Mouse (Mus musculus) adrenal gland, postnatal 25 days (tissue): ENCODE data around the gene Piwil4. TPM values are rescaled to one million over a fixed set of nuclear protein-coding genes. Genes with fewer than 3 reads are reported as not detected.
A peak's percentile ranks its signal among the peaks of the same experiment; 100 is the strongest.
"Not testable (repeated sequence)": the region's sequence is repeated elsewhere in the genome, so short reads cannot be mapped to it uniquely, and the experiment has no call there.

ENCODE experiments used
- DNase-seq: peaks from one replicate; pipeline ENCODE4 v3.0.0; 2021; ENCODE audit warnings: mixed read lengths
- total RNA-seq: library from RNA; stranded (reverse); gene quantifications from 2 replicates; pipeline ENCODE4 v1.2.3, GENCODE M21; 2021

The Piwil4 gene
- total RNA-seq, 1 experiment from 2014 or later = 0.12 TPM

GRCm38 (mm10) chr9:14726005-14726404 lies 14.5 kb downstream of the Piwil4 start:
- DNase-seq = no peak

DNA sequence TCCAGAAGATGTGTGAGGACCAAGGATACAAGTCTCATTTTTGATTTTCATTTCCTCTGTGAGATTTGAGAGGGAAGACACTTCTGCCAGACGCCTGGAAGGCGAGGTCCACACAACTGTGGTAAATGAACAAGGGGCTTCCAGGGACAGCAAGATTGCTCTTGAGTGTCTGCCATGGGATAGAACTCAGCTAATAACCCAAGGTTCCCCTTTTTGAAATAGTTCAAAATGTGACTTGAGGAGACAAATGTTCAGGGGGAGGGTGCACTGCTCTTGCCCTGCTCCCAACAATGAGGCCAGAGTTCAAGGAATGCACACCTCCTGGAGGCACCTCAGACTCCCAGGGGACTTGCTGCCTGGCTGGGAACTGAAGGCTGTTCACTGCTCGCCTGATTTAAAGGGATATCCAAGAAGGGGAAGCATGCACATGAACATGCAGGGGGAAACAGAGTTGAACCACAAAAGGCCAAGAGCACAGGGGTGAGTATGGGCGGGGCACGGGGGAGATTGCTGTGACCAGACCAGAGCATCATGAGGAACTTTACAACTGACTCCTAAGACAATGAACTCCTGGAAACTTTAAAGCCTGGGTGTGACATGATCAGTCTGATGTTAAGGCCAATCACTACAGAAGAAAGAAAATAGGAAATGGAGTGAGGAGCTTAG lies 15.6 kb downstream of the Piwil4 start:
- peak; percentile 11 for DNase-seq

GRCm38 (mm10) chr9:14721610-14722009 lies 18.9 kb downstream of the Piwil4 start:
- no peak for DNase-seq

GRCm38 (mm10) chr9:14720384-14720783 lies 20.1 kb downstream of the Piwil4 start:
- DNase-seq = no peak

DNA sequence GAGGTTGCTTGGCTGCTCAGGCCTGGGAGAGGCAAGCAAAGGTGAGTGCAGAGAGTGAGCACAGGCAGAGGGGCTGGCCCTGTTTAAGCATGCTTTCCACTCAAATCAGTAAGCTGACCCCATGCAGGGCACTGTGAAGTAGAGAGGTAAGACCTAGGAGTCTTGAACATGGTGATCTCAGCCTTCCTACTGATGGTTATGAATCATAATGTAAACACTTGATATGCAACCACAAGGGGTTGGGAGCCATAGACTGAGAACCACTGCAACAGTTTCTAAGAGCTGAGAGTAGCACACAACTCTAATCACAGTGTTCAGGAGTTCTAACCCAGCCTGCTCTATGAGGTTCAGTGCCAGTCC lies 22.2 kb downstream of the Piwil4 start:
- DNase-seq = no peak

DNA sequence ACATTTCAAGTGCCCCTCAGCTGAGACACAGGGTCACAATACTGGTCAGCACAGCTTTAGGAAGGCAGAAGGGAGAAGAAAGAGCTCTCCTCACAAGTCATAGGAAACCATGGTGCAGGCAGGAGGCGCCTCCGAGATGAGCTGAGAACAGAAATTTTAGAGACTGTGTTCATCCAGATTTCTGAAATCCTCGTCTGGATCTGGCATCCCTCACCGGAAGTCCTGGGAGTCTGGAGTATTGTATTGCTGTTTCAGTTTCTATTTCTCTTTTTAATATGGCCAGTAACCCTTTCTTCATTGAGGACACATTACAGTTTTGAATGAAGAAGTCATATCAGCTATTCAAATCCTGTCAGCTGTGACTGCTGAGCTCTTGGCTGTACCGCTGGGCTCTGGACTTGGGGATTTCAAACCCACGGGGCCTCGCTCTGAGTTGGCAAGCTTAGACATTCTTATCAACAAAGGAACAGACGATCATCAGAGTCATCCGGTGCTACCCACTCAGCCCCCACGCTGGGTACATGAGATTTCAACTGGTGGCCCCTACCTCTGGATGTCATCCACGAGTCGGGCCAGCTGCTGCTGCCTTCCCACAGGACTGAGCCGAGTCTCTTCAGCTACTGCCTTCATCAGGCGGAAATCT lies 22.7 kb downstream of the Piwil4 start:
- no peak for DNase-seq

DNA sequence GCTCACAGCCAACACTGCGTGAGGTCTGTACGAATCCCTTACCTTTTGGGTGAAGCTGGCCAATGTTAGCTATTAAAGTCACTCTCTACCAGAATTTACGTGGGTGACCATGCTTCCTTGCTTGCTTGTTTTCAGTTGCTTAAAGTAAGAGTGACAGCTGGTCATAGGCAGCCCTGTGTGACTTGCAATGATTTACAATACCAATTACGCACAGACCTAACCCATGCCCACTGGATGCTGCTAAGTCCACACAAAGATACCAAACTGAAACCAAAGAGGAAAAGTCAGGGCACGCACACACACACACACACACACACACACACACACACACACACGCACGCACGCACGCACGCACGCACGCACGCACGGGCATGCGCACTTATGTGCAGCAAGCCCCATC lies 25.3 kb downstream of the Piwil4 start:
- no peak for DNase-seq

- DNase-seq = no peak
These were observed 29.6 kb downstream of the Piwil4 start for GRCm38 (mm10) chr9:14710910-14711309.

- no peak for DNase-seq
These were observed 35.0 kb downstream of the Piwil4 start for GRCm38 (mm10) chr9:14705321-14706162.

GRCm38 (mm10) chr9:14700795-14701194 lies 39.7 kb downstream of the Piwil4 start:
- DNase-seq = not testable (repeated sequence)

- DNase-seq = no peak
These were observed 41.3 kb downstream of the Piwil4 start for GRCm38 (mm10) chr9:14699288-14699640.

DNA sequence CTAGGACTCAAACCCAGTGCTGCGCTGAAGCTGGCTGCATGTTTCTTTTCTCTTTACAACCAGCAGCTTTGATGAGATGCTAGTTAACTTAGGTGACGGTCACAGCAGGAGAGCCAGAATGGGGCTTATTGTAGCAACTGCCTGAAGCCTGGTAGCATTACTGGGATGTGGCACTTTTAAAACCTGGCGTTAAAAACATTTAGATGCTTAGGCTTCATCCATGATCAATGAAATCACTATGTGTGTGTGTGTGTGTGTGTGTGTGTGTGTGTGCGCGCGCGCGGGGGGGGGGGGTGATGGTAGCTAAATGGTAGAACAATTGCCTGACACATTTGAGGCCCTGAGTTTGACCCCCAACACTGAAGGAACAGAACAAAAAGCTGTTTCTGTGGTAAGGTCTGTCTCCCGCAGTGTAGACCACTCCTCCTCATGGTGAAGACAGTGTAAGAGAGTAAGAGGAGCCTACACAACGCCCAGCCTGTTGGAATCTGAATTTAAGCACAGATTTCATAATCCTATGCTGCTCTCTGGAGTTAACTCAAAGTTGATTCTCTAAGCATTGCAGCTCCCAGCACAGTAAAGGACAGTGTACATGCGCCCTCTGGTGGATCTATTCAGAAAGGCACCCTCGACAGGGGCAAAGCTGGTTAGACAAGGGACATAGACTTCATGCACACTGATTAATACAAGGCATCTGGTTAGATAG lies 41.8 kb downstream of the Piwil4 start:
- DNase-seq = peak; percentile 84

DNA sequence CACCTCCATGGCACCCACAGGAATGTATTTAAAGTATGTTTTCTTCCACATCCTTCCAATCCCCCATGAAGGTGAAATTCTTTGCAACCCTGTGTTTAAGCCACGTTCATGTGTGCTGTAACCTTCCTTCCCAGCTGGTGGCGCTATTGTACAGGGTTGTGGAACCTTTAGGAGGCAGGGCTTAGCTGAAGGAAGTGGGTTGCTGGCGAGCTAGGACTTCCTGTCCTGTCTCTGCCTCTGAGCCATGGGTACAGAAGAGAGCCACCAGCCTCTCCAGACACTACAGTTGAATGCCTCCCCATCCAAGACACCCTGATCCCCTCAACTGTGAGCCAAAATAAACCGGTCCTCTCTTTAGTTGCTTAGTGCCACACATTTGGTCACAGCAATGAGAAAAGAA lies 42.6 kb downstream of the Piwil4 start:
- no peak for DNase-seq

DNA sequence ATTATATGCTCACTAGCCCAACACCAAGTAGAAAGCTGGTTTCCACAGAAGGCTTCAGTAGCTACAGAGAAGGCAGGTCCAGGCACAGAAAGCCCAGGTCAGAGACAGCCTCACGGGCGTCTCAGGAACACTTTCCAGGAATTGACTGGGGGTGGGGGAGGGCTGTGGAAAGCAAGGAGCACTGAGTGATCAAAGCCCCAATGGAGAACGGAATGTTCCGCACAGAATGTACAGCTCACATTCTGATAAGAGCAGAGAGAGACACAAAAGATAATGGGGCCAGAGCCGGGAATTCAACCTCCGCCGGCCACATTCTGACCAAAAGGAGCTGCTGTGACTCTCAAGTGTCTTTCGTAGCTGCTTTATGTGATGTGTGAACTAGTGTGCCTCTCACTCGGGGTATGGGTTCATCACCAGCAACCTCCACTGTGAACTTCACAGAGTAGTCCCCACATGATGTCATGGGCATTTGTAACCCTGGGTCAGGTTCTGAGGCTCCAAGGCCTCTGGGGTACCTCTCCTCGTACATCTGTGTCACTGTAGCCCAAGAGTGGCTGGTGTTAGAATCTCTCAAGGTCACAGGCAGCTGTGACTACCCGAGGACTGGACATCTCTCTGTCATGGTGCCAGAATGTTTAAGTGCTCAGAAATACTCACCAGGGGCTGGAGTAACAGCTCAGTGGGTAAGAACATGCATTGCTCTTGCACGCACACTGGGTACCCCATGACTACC lies 51.0 kb downstream of the Piwil4 start:
- no peak for DNase-seq

DNA sequence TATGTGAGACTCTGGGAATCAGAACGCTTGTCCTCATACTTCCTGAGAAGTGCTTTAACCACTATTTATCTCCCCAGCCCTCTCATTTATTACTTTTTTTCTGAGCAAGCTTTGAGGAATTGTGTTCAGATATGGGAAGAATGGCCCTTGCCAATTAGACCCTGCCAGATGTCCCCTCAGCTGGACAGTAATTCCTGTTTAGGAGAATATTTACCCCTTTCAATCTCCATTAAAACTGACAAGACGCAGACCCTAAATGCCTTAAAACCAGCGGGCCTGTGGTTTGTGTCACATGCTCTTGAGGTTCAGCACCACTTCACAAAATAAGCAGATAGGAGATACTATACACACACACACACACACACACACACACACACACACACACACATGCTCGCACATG lies 56.2 kb downstream of the Piwil4 start:
- DNase-seq = no peak

DNA sequence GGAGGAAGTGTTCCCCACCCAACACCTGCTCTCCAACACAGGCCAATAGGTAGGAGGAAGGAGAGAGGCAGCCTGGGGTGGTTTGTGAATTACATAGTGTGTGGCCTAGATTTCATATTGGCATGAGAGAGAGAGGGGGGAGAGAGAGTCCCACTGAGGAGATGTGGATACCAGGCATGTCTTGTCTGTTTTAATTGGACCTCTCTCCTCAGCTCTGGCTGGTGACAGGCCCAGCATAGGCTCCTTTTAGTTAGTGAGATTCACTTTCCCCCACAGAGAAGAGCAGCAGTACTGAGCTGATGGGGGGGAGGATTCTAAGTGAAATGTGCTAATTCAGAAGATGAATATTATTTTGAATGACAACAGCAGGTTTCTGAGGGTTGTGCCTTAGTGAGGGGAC lies 57.8 kb downstream of the Piwil4 start:
- no peak for DNase-seq

GRCm38 (mm10) chr9:14680584-14680983 lies 59.9 kb downstream of the Piwil4 start:
- DNase-seq = no peak

- DNase-seq = no peak
These were observed 64.5 kb downstream of the Piwil4 start for GRCm38 (mm10) chr9:14675707-14676691.

DNA sequence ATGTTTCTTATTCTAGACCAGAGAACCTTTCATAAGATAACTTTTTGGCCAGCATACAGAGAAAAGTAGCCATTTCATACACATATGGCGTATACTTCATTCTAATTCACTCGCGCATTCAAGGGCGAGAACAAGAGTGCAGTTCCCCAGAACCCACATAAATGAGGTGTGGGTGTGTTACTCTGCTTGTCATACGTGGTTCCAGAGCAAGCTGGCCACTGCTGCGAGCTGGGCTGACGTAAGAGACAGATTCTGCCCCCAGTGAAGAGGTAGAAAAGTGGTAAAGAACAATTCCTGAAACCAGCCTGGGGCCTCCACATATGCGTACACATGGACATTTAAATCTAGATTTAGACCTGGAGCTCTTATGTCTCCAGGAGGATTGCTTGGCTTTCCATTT lies 66.0 kb downstream of the Piwil4 start:
- DNase-seq = no peak

DNA sequence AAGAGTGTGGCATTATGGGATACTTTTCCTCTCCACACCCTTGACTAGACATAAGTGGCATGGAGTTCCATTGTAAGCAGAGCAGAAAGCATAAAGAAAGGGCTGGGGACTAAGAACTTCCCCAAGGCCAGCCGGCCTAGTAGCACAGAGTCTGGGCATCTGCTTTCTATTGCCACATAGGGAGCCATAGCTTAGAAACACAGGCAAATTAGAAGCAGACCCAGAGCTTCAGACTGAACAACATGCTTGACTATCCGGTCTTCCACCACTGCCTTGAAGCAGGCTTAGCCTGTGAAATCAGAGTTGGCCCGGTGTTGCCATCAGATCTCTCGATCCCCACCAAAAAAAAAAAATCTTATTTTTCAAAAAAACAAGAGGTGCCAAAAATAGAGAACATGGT lies 67.4 kb downstream of the Piwil4 start:
- DNase-seq = no peak

- not testable (repeated sequence) for DNase-seq
These were observed 68.6 kb downstream of the Piwil4 start for GRCm38 (mm10) chr9:14671965-14672364.
